Mouse (Mus musculus): ENCODE measurements around the gene Wnt16.

DNA sequence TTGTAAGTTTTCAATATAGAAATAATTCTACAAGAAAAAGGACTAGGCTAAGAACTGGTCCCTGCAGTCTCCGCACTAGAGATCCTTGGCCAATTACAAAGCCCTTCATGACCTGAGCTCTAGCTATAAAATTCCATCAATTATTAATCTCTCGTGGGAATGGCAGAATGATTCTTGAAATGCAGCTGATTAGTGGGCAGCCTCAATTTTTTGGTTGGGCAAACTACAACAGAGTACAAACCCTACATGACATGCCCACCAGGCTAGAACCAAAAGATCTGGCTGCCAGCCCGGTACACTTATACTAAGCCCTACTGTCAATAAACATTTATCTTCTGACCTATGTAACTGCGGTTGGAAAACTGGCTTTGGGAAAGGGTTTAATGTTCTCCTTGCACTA is 39.1 kb downstream of the Wnt16 start:
- TF ChIP-seq CTCF (IDR thresholded peaks at IDR 0.05; ENCODE audit: insufficient read depth, low read depth, low read length) (no peak), POLR2A (IDR thresholded peaks at IDR 0.05; ENCODE audit: insufficient read depth, low read depth, low read length) (no peak)
